Mouse (Mus musculus) testis, adult 10 weeks (tissue): ENCODE data around the gene Trim46. TPM values are rescaled to one million over a fixed set of nuclear protein-coding genes. Genes with fewer than 3 reads are reported as not detected.

Experiments used
- polyA plus RNA-seq: library from polyadenylated mRNA; stranded (reverse); fragments of 350-450 nt; fragmentation: Illumina TruSeq; extraction: RNeasy Lipid Tissue Mini Kit (QIAGEN cat#74804); gene quantifications from one replicate; pipeline ENCODE4 v1.2.3, GENCODE M21; 2014; ENCODE audit warnings: low read depth, low replicate concordance

The Trim46 gene
- polyA plus RNA-seq = 0.98 TPM

DNA sequence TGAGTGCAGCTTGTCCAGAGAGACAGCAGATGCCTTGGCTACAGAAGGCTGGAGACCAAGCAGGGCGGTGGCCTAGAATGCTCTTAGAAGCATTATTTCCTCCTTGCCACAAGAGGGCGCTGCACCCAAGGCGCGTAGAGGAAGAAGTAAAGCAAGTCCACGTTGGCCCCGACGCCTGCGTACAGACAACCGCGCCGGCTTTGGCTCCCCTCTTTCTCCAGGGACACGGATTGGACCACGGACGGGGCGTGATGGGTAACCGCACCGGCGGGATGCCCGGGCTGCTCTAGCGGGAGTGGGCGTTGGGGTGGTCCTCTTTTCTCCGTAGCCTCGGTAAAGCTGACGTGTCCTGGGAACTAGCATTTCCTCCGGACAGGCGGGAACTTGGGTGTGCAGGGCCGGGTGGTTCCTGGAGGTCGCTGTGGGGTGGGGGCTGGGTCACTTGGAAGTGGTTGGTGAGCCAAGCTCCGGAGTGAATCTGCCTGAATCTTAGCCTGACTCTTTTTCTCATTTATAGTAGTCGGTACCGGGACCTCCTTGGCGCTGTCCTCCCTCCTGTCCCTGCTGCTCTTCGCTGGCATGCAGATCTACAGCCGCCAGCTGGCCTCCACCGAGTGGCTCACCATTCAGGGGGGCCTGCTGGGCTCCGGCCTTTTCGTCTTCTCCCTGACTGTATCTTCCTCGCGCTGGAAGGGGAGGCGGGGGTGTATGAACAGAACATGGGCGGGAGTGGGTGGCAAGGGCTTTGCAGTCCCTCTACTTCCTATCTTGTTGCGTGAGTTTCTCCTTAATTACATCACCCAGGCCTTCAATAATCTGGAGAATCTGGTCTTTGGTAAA, at the start of gene Trim46:
Gene Trim46, minus strand, starts transcription at position 49 of the 840 bp plus-strand sequence.

GRCm38 (mm10) chr3:89280606-89281511, 34.8 kb upstream of the Trim46 start, which contains the start of gene Efna1:
Efna1 (minus strand) TSS chr3:89281142.

DNA sequence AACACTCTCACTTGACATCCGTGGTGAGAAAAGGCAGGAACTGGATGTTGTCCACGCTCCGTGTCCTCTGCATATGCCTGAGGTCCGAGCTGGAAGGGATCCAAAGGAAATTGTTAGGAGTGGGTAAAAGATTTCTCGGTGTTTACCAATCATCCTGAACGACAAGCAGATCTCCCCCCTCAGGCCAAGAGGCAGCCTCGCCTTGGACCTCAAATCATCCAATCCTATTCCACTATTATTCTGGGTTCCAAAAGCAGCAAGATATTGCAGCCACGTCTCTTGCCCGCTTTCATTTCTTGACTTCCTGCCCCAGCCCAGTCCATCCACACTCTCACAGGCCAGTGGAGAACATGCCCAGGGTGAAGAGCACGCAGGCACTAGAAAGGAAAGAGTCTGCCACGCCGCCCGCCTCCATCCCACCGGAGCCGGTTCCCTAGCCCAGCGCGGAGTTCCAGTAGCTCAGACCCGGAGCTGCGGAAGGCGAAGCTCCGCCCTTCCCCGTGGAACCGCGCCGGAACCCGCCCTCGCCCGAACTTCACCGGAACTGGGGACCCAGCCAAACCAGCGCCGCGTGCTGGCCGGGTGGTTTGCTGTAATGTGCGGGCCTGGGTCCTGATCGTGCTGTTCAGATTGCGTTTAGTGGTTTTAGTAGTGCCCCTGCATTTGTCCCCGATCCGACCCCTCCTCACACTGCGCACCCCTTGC, 24.1 kb upstream of the Trim46 start, which contains the start of gene Slc50a1:
Gene Slc50a1, minus strand, starts transcription at position 520 of the 705 bp plus-strand sequence.

DNA sequence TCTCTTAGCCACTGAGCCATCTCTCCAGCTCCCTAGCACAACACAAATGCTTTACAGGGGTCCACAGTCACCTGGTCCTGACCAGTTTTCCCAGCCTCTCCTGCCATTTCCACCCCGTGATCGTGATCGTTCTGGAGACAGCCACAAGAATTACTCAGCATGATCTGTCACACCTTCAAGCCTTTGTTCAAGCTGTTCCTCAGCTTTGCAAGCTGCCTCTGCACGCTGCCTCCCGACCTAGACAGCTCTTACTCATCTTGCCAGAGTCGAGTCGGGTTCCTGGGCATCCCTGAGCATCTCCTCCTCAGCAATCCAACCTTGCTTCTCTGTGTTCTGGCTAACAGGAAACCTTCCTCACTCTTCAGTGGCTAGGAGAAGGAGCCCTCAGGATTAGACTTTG, 13.0 kb upstream of the Trim46 start, which contains the start of gene Dpm3:
Gene Dpm3, plus strand, starts transcription at position 283 of the 400 bp plus-strand sequence.

GRCm38 (mm10) chr3:89245688-89246171, 379 bp downstream of the Trim46 start, which contains the start of gene Krtcap2:
Krtcap2 (plus strand) TSS chr3:89245966.

DNA sequence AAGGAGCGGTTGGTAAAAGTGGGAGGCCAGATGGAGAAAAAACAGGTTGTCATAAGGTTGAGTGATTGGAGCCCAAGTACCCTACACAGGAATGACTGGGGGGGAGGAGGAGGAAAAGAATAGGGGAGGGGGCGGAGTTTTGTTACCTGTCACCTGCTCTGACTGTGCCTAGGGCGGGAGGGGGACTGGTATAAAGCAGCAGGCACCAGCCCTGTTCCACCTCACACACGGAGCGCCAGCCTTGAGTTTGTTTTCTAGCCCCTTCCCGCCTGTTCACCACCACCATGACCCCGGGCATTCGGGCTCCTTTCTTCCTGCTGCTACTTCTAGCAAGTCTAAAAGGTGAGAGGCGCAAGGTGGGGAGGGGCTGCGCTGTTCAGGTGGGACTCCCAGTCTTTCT, 17.3 kb downstream of the Trim46 start, which contains the start of gene Muc1:
Gene Muc1, plus strand, starts transcription at position 222 of the 400 bp plus-strand sequence.

GRCm38 (mm10) chr3:89226900-89227299, 19.2 kb downstream of the Trim46 start, which contains the start of gene Mtx1:
Mtx1 (minus strand) TSS chr3:89227088.

GRCm38 (mm10) chr3:89214681-89215411, 31.3 kb downstream of the Trim46 start, which contains the start of gene Thbs3:
Thbs3 (plus strand) TSS chr3:89215180.

DNA sequence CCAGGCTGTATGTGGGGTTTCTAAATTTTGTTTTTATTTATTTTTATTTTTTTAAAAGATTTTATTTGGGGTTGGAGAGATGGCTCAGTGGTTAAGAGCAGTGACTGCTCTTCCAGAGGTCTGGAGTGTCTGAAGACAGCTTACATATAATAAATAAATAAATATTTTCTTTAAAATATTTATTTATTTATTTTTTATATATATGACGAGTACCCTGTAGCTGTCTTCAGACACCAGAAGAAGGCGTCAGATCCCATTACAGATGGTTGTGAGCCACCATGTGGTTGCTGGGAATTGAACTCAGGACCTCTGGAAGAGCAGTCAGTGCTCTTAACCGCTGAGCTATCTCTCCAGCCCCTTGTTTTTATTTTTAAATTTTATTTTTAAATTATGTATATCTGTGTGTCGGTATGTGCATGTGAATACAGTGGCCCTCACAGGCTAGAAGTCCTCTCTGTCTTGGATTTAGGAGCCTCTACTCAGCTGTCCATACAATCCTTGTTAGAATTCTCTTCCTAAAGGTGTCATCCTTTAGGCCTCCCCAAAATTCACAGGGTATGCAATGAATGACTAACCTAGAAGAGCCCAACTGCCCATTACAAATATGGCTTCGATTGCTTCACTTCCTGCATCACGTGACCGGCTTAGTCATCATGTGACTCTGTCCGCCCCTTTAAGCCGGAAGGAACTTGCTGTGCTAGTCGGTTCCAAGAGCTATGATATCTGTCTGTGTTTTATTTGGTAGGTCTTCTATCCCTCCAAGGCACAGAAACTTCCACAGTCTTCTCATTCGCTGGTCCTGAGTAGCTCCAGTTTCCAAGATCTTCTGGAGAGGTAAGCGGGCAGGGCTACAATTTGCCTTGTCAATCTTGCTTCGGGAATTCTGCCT, 43.6 kb downstream of the Trim46 start, which contains the start of gene Gba:
Gene Gba, plus strand, starts transcription at position 676 of the 889 bp plus-strand sequence.

Other genes starting within 250 kb of the Trim46 start
- gene Rusc1, start 153.0 kb downstream of the Trim46 start, polyA plus RNA-seq = 0.76 TPM
- gene Gm43738, start 145.2 kb downstream of the Trim46 start, polyA plus RNA-seq = not detected
- gene Fdps, start 144.3 kb downstream of the Trim46 start, polyA plus RNA-seq = 22.2 TPM
- gene Pklr, start 110.2 kb downstream of the Trim46 start, polyA plus RNA-seq = not detected
- 0.08 TPM for gene Hcn3, start 86.1 kb downstream of the Trim46 start, polyA plus RNA-seq
- 13.5 TPM for gene Clk2, start 81.5 kb downstream of the Trim46 start, polyA plus RNA-seq
- 8.3 TPM for gene Scamp3, start 68.8 kb downstream of the Trim46 start, polyA plus RNA-seq
- not detected for gene Fam189b, start 63.2 kb downstream of the Trim46 start, polyA plus RNA-seq
- 4.8 TPM for gene Gba, start 43.4 kb downstream of the Trim46 start, polyA plus RNA-seq
- 3.4 TPM for gene Thbs3, start 31.1 kb downstream of the Trim46 start, polyA plus RNA-seq
- 187 TPM for gene Mtx1, start 19.2 kb downstream of the Trim46 start, polyA plus RNA-seq
- gene Muc1, start 17.3 kb downstream of the Trim46 start, polyA plus RNA-seq = 11.6 TPM
- 13.6 TPM for gene Krtcap2, start 343 bp downstream of the Trim46 start, polyA plus RNA-seq
- gene Dpm3, start 13.0 kb upstream of the Trim46 start, polyA plus RNA-seq = not detected
- gene Slc50a1, start 24.3 kb upstream of the Trim46 start, polyA plus RNA-seq = 1.1 TPM
- not detected for gene Efna1, start 34.8 kb upstream of the Trim46 start, polyA plus RNA-seq
- 0.11 TPM for gene Efna3, start 76.7 kb upstream of the Trim46 start, polyA plus RNA-seq
- not detected for gene Efna4, start 91.7 kb upstream of the Trim46 start, polyA plus RNA-seq
- gene Adam15, start 103.7 kb upstream of the Trim46 start, polyA plus RNA-seq = 3.3 TPM
- gene Dcst2, start 115.7 kb upstream of the Trim46 start, polyA plus RNA-seq = 6.5 TPM
- 25.0 TPM for gene Dcst1, start 118.9 kb upstream of the Trim46 start, polyA plus RNA-seq
- gene Zbtb7b, start 148.5 kb upstream of the Trim46 start, polyA plus RNA-seq = 0.24 TPM
- 0.34 TPM for gene Lenep, start 156.5 kb upstream of the Trim46 start, polyA plus RNA-seq
- 1.8 TPM for gene Flad1, start 165.6 kb upstream of the Trim46 start, polyA plus RNA-seq
- gene Cks1b, start 172.1 kb upstream of the Trim46 start, polyA plus RNA-seq = 4.7 TPM
- gene Shc1, start 172.1 kb upstream of the Trim46 start, polyA plus RNA-seq = 6.5 TPM
- 5.7 TPM for gene Pygo2, start 183.9 kb upstream of the Trim46 start, polyA plus RNA-seq
- gene Pbxip1, start 190.4 kb upstream of the Trim46 start, polyA plus RNA-seq = 2.1 TPM
- gene Pmvk, start 208.2 kb upstream of the Trim46 start, polyA plus RNA-seq = 1.1 TPM